Mouse (Mus musculus) MEL (cell line): ENCODE results near the gene Ccdc137. TPM values are rescaled to one million over a fixed set of nuclear protein-coding genes. Genes with fewer than 3 reads are reported as not detected.

Experiments
- DNase-seq: peaks from one replicate; pipeline ENCODE4 v3.0.0; 2011; ENCODE audit warnings: low read depth, low spot score
- H3K27ac ChIP-seq: 2 replicates; pipeline ENCODE4 v1.5.1; 2012; ENCODE audit warnings: low read depth, mild to moderate bottlenecking, control low read depth, low read length, moderate library complexity; ENCODE audit not compliant: control insufficient read depth
- H3K27me3 ChIP-seq, 2 experiments: fragments of 150-350 bp in 1 of 2; sonication (generic) in 1 of 2; 2 replicates each; pipeline ENCODE4 v1.6.1; 2012; ENCODE audit warnings: low read length in 2 of 2, mild to moderate bottlenecking in 2 of 2, improper control_type of control experiment in 1 of 2, moderate library complexity in 1 of 2; ENCODE audit not compliant: insufficient read depth in 2 of 2, control insufficient read depth in 1 of 2
- H3K36me3 ChIP-seq, 2 experiments: 2 replicates each; pipeline ENCODE4 v1.6.1; 2012 to 2014; ENCODE audit warnings: low read length in 2 of 2, improper control_type of control experiment in 1 of 2, inconsistent platforms in 1 of 2, mild to moderate bottlenecking in 1 of 2; ENCODE audit not compliant: insufficient read depth in 2 of 2, control insufficient read depth in 1 of 2
- H3K4me1 ChIP-seq, 2 experiments: fragments of 150-350 bp in 1 of 2; sonication (generic) in 1 of 2; 2 replicates each; pipeline ENCODE4 v1.6.1; 2012; ENCODE audit warnings: low read length in 2 of 2, improper control_type of control experiment in 1 of 2, mild to moderate bottlenecking in 1 of 2; ENCODE audit not compliant: insufficient read depth in 2 of 2, control insufficient read depth in 1 of 2
- H3K4me3 ChIP-seq, 2 experiments: fragments of 150-350 bp in 1 of 2; sonication (generic) in 1 of 2; 2 replicates each; pipeline ENCODE4 v1.5.1; 2012; ENCODE audit warnings: low read depth in 2 of 2, low read length in 2 of 2, mild to moderate bottlenecking in 2 of 2, moderate library complexity in 2 of 2, control low read depth in 1 of 2, improper control_type of control experiment in 1 of 2; ENCODE audit not compliant: control insufficient read depth in 1 of 2, insufficient read depth in 1 of 2
- H3K79me2 ChIP-seq: 2 replicates; pipeline ENCODE4 v1.6.1; 2012; ENCODE audit warnings: mild to moderate bottlenecking, low read length, moderate library complexity; ENCODE audit not compliant: control insufficient read depth, poor library complexity, insufficient read depth
- H3K9ac ChIP-seq: 2 replicates; pipeline ENCODE4 v1.6.1; 2012; ENCODE audit warnings: low read depth, mild to moderate bottlenecking, control low read depth, low read length, moderate library complexity; ENCODE audit not compliant: control insufficient read depth, poor library complexity, severe bottlenecking
- H3K9me3 ChIP-seq: fragments of 150-350 bp; sonication (generic); replicated peaks from 2 replicates; pipeline ENCODE4 v1.6.1; 2012; ENCODE audit warnings: mild to moderate bottlenecking, low read length, improper control_type of control experiment, moderate library complexity; ENCODE audit not compliant: insufficient read depth
- BHLHE40 ChIP-seq: IDR thresholded peaks from 2 replicates; pipeline ENCODE4 v1.6.1; 2012; ENCODE audit warnings: low read depth, mild to moderate bottlenecking, inconsistent platforms, low read length, improper control_type of control experiment, borderline replicate concordance
- CHD1 ChIP-seq: IDR thresholded peaks from 2 replicates; pipeline ENCODE4 v1.6.1; 2012; ENCODE audit warnings: low read depth, mild to moderate bottlenecking, inconsistent platforms, low read length, improper control_type of control experiment
- CHD2 ChIP-seq: IDR thresholded peaks from 2 replicates; pipeline ENCODE4 v1.6.1; 2011; ENCODE audit warnings: low read length, improper control_type of control experiment
- CTCF ChIP-seq, 3 experiments: IDR thresholded peaks in 2 of 3; conservative IDR thresholded peaks in 1 of 3; 2 replicates each; pipeline ENCODE4 v1.5.1; 2011 to 2012; ENCODE audit warnings: low read length in 3 of 3, low read depth in 2 of 3, mild to moderate bottlenecking in 2 of 3, improper control_type of control experiment in 1 of 3, inconsistent platforms in 1 of 3, mixed read lengths in 1 of 3, moderate library complexity in 1 of 3; ENCODE audit not compliant: control insufficient read depth in 1 of 3, insufficient read depth in 1 of 3, poor library complexity in 1 of 3, severe bottlenecking in 1 of 3
- E2F4 ChIP-seq: IDR thresholded peaks from 2 replicates; pipeline ENCODE4 v1.6.1; 2011; ENCODE audit warnings: low read depth, low read length, improper control_type of control experiment, borderline replicate concordance
- ETS1 ChIP-seq: IDR thresholded peaks from 2 replicates; pipeline ENCODE4 v1.6.1; 2012; ENCODE audit warnings: low read depth, mild to moderate bottlenecking, inconsistent platforms, low read length, improper control_type of control experiment, moderate library complexity
- GABPA ChIP-seq: IDR thresholded peaks from 2 replicates; pipeline ENCODE4 v1.6.1; 2012; ENCODE audit warnings: low read depth, mild to moderate bottlenecking, inconsistent platforms, low read length, improper control_type of control experiment, moderate library complexity
- GATA1 ChIP-seq: IDR thresholded peaks from 2 replicates; pipeline ENCODE4 v1.6.1; 2011; ENCODE audit warnings: low read depth, low read length, improper control_type of control experiment
- HCFC1 ChIP-seq: IDR thresholded peaks from 2 replicates; pipeline ENCODE4 v1.6.1; 2012; ENCODE audit warnings: low read depth, mild to moderate bottlenecking, inconsistent platforms, low read length, improper control_type of control experiment, moderate library complexity
- JUND ChIP-seq: IDR thresholded peaks from 2 replicates; pipeline ENCODE4 v1.6.1; 2011; ENCODE audit warnings: low read depth, mild to moderate bottlenecking, improper control_type of control experiment, low read length
- MAFK ChIP-seq: IDR thresholded peaks from 2 replicates; pipeline ENCODE4 v1.6.1; 2011; ENCODE audit warnings: low read depth, mild to moderate bottlenecking, low read length, improper control_type of control experiment, borderline replicate concordance
- MAX ChIP-seq: IDR thresholded peaks from 2 replicates; pipeline ENCODE4 v1.6.1; 2011; ENCODE audit warnings: low read length, improper control_type of control experiment
- MAZ ChIP-seq: IDR thresholded peaks from 2 replicates; pipeline ENCODE4 v1.6.1; 2012; ENCODE audit warnings: low read depth, mild to moderate bottlenecking, inconsistent platforms, low read length, improper control_type of control experiment
- MEF2A ChIP-seq: IDR thresholded peaks from 2 replicates; pipeline ENCODE4 v1.6.1; 2014; ENCODE audit warnings: low read depth, mild to moderate bottlenecking, inconsistent platforms, low read length, improper control_type of control experiment; ENCODE audit not compliant: poor library complexity, insufficient replicate concordance, severe bottlenecking; ENCODE audit errors: extremely low read depth
- MXI1 ChIP-seq: IDR thresholded peaks from 2 replicates; pipeline ENCODE4 v1.6.1; 2011; ENCODE audit warnings: mild to moderate bottlenecking, low read depth, low read length, improper control_type of control experiment
- MYC ChIP-seq: IDR thresholded peaks from 2 replicates; pipeline ENCODE4 v1.6.1; 2011; ENCODE audit warnings: low read depth, mild to moderate bottlenecking, low read length, improper control_type of control experiment, moderate library complexity
- POLR2A ChIP-seq, 2 experiments: IDR thresholded peaks; 2 replicates each; pipeline ENCODE4 v1.6.1; 2011 to 2012; ENCODE audit warnings: low read length in 2 of 2, mild to moderate bottlenecking in 2 of 2, control low read depth in 1 of 2, improper control_type of control experiment in 1 of 2, low read depth in 1 of 2, moderate library complexity in 1 of 2; ENCODE audit not compliant: control insufficient read depth in 1 of 2, insufficient read depth in 1 of 2, poor library complexity in 1 of 2
- POLR2AphosphoS5 ChIP-seq: IDR thresholded peaks from 2 replicates; pipeline ENCODE4 v1.6.1; 2012; ENCODE audit warnings: low read depth, borderline replicate concordance, mild to moderate bottlenecking, inconsistent platforms, low read length, moderate library complexity, mixed read lengths
- RAD21 ChIP-seq: IDR thresholded peaks from 2 replicates; pipeline ENCODE4 v1.6.1; 2011; ENCODE audit warnings: mild to moderate bottlenecking, low read depth, low read length, improper control_type of control experiment
- RCOR1 ChIP-seq: IDR thresholded peaks from 2 replicates; pipeline ENCODE4 v1.6.1; 2012; ENCODE audit warnings: low read depth, mild to moderate bottlenecking, inconsistent platforms, low read length, improper control_type of control experiment
- SIN3A ChIP-seq: IDR thresholded peaks from 2 replicates; pipeline ENCODE4 v1.6.1; 2012; ENCODE audit warnings: low read length, improper control_type of control experiment, inconsistent platforms
- TBP ChIP-seq: IDR thresholded peaks from 2 replicates; pipeline ENCODE4 v1.8.0; 2011; ENCODE audit warnings: low read depth, low read length, improper control_type of control experiment
- TCF12 ChIP-seq: IDR thresholded peaks from 2 replicates; pipeline ENCODE4 v1.6.1; 2014; ENCODE audit warnings: low read depth, mild to moderate bottlenecking, inconsistent platforms, low read length, improper control_type of control experiment, moderate library complexity
- UBTF ChIP-seq: IDR thresholded peaks from 2 replicates; pipeline ENCODE4 v1.6.1; 2012; ENCODE audit warnings: low read depth, mild to moderate bottlenecking, inconsistent platforms, low read length, improper control_type of control experiment, moderate library complexity, borderline replicate concordance; ENCODE audit not compliant: insufficient read depth
- USF1 ChIP-seq: IDR thresholded peaks from 2 replicates; pipeline ENCODE4 v1.6.1; 2014; ENCODE audit warnings: low read depth, mild to moderate bottlenecking, inconsistent platforms, low read length, improper control_type of control experiment, moderate library complexity
- USF2 ChIP-seq, 2 experiments: IDR thresholded peaks; 2 replicates each; pipeline ENCODE4 v1.6.1; 2011 to 2012; ENCODE audit warnings: improper control_type of control experiment in 2 of 2, low read length in 2 of 2, borderline replicate concordance in 1 of 2, inconsistent platforms in 1 of 2, low read depth in 1 of 2, mild to moderate bottlenecking in 1 of 2; ENCODE audit not compliant: insufficient read depth in 1 of 2
- ZC3H11A ChIP-seq: IDR thresholded peaks from 2 replicates; pipeline ENCODE4 v1.6.1; 2012; ENCODE audit warnings: low read depth, mild to moderate bottlenecking, inconsistent platforms, low read length, improper control_type of control experiment
- ZKSCAN1 ChIP-seq: IDR thresholded peaks from 2 replicates; pipeline ENCODE4 v1.6.1; 2012; ENCODE audit warnings: low read depth, mild to moderate bottlenecking, inconsistent platforms, low read length, improper control_type of control experiment, moderate library complexity
- ZMIZ1 ChIP-seq: IDR thresholded peaks from 2 replicates; pipeline ENCODE4 v1.6.1; 2012; ENCODE audit warnings: low read depth, mild to moderate bottlenecking, inconsistent platforms, low read length, improper control_type of control experiment, moderate library complexity
- ZNF384 ChIP-seq: IDR thresholded peaks from 2 replicates; pipeline ENCODE4 v1.6.1; 2012; ENCODE audit warnings: low read depth, mild to moderate bottlenecking, inconsistent platforms, low read length, improper control_type of control experiment
- polyA plus RNA-seq, 2 experiments: library from polyadenylated mRNA; stranded (reverse) in 1 of 2; unstranded in 1 of 2; fragments of >175 nt in 1 of 2; fragments of >200 nt in 1 of 2; gene quantifications; 2 replicates each; pipeline versions ENCODE4 v1.2.1 to v1.2.4; 2012; ENCODE audit warnings: low replicate concordance in 2 of 2, low read depth in 1 of 2; ENCODE audit not compliant: insufficient read length in 2 of 2, insufficient read depth in 1 of 2, missing spikeins in 1 of 2
- total RNA-seq: library from RNA; depleted of rRNA; stranded (reverse); fragments of 300-350 nt; gene quantifications from 2 replicates; pipeline ENCODE4 v1.2.3, GENCODE M21; 2012

Gene Ccdc137
- total and polyA plus RNA-seq, 3 experiments: 104 to 116 TPM; not detected in 1

DNA sequence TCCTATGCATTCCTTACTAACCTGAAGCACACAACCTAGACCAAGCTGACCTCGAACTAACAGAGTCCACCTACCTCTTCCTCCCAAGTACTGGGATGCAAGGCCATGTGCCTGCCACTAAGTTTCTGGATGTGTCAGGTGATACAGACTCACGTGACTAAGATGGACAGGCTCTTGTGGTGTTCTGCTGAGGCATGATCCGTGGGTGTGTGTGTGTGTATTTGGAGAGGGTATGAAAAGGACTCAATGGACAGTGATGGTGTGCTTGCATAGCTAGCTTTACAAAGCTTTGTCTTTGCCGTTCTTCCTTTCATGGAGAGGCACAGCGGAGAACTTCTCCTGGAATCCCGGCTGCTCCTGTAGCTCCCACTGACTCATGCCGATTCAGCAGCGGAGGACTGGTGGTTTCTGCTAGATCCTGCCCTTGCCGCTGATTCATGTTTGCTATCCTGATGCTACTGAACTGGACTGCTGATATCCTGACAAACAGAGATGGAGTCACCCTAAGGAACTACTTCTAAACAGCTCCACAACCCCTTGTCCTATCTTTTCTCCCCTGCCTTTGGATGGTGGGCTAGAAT lies 50.5 kb downstream of the Ccdc137 start:
- Histone ChIP-seq H3K9me3 (no peaks in the 10 kb centered on the region), H3K79me2 (no peaks in the 10 kb centered on the region; the same call in 1 of the 2 replicates), H3K9ac (no peak overlapping the region), H3K27ac (no peak overlapping the region), H3K36me3 (peaks cover 0 to 20% of the 10 kb centered on the region in 2 experiments; a peak in 2 of 4 replicates), H3K4me3 (no peak overlapping the region), H3K27me3 (no peaks in the 10 kb centered on the region; a peak in 1 of 4 replicates), H3K4me1 (peaks cover 21 to 29% of the 10 kb centered on the region in 2 experiments)
- TF ChIP-seq USF1 (peak; percentile 70; the same call in 1 of the 2 replicates), POLR2AphosphoS5 (no peak), CHD2 (no peak)
- no peak for DNase-seq

DNA sequence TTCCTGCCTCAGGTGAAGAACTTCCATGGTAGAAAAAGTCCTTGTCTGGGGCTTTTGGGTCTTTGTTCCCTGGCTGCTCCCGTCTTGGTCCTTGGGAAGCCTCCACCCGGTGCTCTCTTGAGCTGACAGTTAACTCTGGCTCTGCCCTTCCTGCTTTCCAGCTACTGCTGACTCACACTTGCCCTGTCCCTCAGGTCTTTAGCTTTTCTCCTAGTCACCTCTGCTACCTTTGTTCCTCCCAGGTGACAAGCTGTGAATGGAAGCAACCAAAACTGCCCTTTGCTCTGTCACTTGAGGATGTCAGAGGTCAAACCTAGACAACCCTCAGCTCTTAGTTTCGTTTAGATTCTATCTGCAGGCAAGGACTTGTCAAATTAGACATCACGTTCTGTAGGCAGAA lies 52.0 kb downstream of the Ccdc137 start:
- H3K27me3 ChIP-seq: no peaks in the 10 kb centered on the region
- H3K4me3 ChIP-seq: peak overlapping the region; percentile 55 to 75
- peak overlapping the region; percentile 91 for H3K27ac ChIP-seq
- H3K79me2 ChIP-seq: no peaks in the 10 kb centered on the region; the same call in 1 of the 2 replicates
- H3K4me1 ChIP-seq: peaks cover 21 to 29% of the 10 kb centered on the region in 2 experiments
- peaks cover 0 to 20% of the 10 kb centered on the region in 2 experiments; a peak in 2 of 4 replicates for H3K36me3 ChIP-seq
- DNase-seq: peak; percentile 74
- H3K9me3 ChIP-seq: no peaks in the 10 kb centered on the region
- H3K9ac ChIP-seq: peak overlapping the region; percentile 85
- TF ChIP-seq TBP (no peak), TCF12 (no peak), MXI1 (no peak), MAX (no peak), JUND (no peak), GABPA (no peak), E2F4 (no peak), RCOR1 (no peak), HCFC1 (no peak), POLR2AphosphoS5 (no peak), CHD2 (no peak), MYC (no peak), POLR2A (IDR thresholded peaks at IDR 0.05; ENCODE audit: control insufficient read depth in 1 of 2, insufficient read depth in 1 of 2, low read depth in 1 of 2, low read length in 2 of 2, poor library complexity in 1 of 2) (no peak), RAD21 (no peak), MAFK (no peak), BHLHE40 (no peak), ETS1 (no peak), ZNF384 (no peak), GATA1 (no peak), MEF2A (no peak), CHD1 (no peak), SIN3A (peak; percentile 8; the same call in 1 of the 2 replicates), ZMIZ1 (peak; percentile 38; the same call in 1 of the 2 replicates), ZC3H11A (0 out of 2 replicates have a peak, but pooled peaks have one; percentile 11), USF2 (IDR thresholded peaks at IDR 0.05; ENCODE audit: borderline replicate concordance in 1 of 2, insufficient read depth in 1 of 2, low read depth in 1 of 2, low read length in 2 of 2) (no peak), MAZ (no peak), UBTF (no peak), CTCF (IDR thresholded peaks at IDR 0.05 in 2 of 3, conservative IDR thresholded peaks at IDR 0.05 in 1 of 3; ENCODE audit: control insufficient read depth in 1 of 3, insufficient read depth in 1 of 3, low read depth in 2 of 3, low read length in 3 of 3, poor library complexity in 1 of 3, severe bottlenecking in 1 of 3) (no peak), ZKSCAN1 (no peak)
